Mouse (Mus musculus) T-helper 1 cell (primary cell): ENCODE measurements at regions not wholly inside any gene's neighbourhood (a gene's known extent, or its start where the extent isn't known, plus 50 kb on each side); places are given as distances from the start of the nearest gene placed in this dataset.
"Not testable (repeated sequence)": the region's sequence is repeated elsewhere in the genome, so short reads cannot be mapped to it uniquely, and the experiment has no call there.

Experiments used
- in situ Hi-C: fragments of 300-600 bp; cut with MboI, MseI; formaldehyde crosslinking; loops from one replicate; pipeline ENCODE4 v1.15.1; 2025; ENCODE audit warnings: high pct_unique_total_duplicates

GRCm38 (mm10) chr3:16130385-16130784 is 124.1 kb upstream of the Gm5150 start:
- in situ Hi-C loops: no loop called here

GRCm38 (mm10) chr3:16125346-16125915 is 119.2 kb upstream of the Gm5150 start:
- in situ Hi-C loops: not testable (repeated sequence)

- in situ Hi-C loops: no loop called here
Measured at GRCm38 (mm10) chr3:16115944-16116343, 109.7 kb upstream of the Gm5150 start.

- in situ Hi-C loops: no loop called here
Measured at GRCm38 (mm10) chr3:16107492-16107891, 101.3 kb upstream of the Gm5150 start.

GRCm38 (mm10) chr3:16105080-16105479 is 98.8 kb upstream of the Gm5150 start:
- in situ Hi-C loops: no loop called here

- in situ Hi-C loops: no loop called here
Measured at GRCm38 (mm10) chr3:16103180-16103579, 96.9 kb upstream of the Gm5150 start.

GRCm38 (mm10) chr3:16086550-16086949 is 80.3 kb upstream of the Gm5150 start:
- in situ Hi-C loops: no loop called here

- in situ Hi-C loops: no loop called here
Measured at GRCm38 (mm10) chr3:16085288-16085687, 79.1 kb upstream of the Gm5150 start.

- in situ Hi-C loops: loop anchor here (10.0 kb wide), 1 partner anchor 164 kb away; no protein-coding TSS in a partner anchor
Measured at GRCm38 (mm10) chr3:16079178-16079577, 72.9 kb upstream of the Gm5150 start.

- in situ Hi-C loops: loop anchor here (10.0 kb wide), 1 partner anchor 157 kb away; no protein-coding TSS in a partner anchor
Measured at GRCm38 (mm10) chr3:16071906-16072305, 65.7 kb upstream of the Gm5150 start.

GRCm38 (mm10) chr3:16070963-16071362 is 64.7 kb upstream of the Gm5150 start:
- in situ Hi-C loops: loop anchor here (10.0 kb wide), 1 partner anchor 156 kb away; no protein-coding TSS in a partner anchor

GRCm38 (mm10) chr3:16057709-16058108 is 51.5 kb upstream of the Gm5150 start:
- in situ Hi-C loops: not testable (repeated sequence)
